Mouse (Mus musculus): ENCODE measurements around the gene Arid1b. TPM values are rescaled to one million over a fixed set of nuclear protein-coding genes. Genes with fewer than 3 reads are reported as not detected.
A peak's percentile ranks its signal among the peaks of the same experiment; 100 is the strongest.

Arid1b gene
- polyA plus RNA-seq, 1 experiment from 2014 or later = 4.8 TPM

DNA sequence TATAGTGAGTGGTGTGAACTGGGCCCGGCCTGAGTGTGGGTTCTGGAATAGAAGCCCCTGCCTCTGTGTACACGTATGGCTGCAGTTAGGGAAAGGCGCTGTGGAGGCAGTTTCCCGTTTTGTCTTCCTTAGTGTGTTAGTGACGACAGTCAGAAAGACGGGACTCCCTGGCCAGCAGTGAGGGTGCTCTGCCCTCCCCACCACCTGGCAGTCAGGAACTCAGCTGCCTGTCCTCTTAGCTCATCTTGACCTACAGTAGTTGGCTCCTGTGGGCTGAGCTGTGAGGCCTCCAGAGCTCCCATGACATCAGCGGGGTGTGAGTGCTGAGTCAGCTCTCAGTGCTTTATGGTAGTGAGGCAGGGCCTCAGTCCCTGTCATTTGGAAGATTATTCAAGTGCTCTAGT is 156.5 kb downstream of the Arid1b start:
- Histone ChIP-seq H3K27me3 (replicated peaks; ENCODE audit: control insufficient read depth, insufficient read depth, low read length) (no peaks in the 10 kb centered on the region), H3K9me3 (ENCODE audit: control insufficient read depth) (no peaks in the 10 kb centered on the region), H3K9ac (ENCODE audit: low read depth, low read length) (no peak overlapping the region), H3K4me3 (ENCODE audit: low read depth, low read length) (no peak overlapping the region), H3K4me1 (replicated peaks; ENCODE audit: control insufficient read depth, insufficient read depth, low read length) (no peaks in the 10 kb centered on the region), H3K27ac (ENCODE audit: low read depth, low read length) (no peak overlapping the region), H3K4me2 (replicated peaks; ENCODE audit: low read depth) (no peak overlapping the region), H3K36me3 (ENCODE audit: control insufficient read depth, insufficient read depth) (no peaks in the 10 kb centered on the region)
- TF ChIP-seq CTCF (IDR thresholded peaks at IDR 0.05; ENCODE audit: low read depth) = no peak
- ATAC-seq = peak; percentile 77
- whole genome bisulfite sequencing = 42% methylated on average over 7 of the region's 7 CpGs

DNA sequence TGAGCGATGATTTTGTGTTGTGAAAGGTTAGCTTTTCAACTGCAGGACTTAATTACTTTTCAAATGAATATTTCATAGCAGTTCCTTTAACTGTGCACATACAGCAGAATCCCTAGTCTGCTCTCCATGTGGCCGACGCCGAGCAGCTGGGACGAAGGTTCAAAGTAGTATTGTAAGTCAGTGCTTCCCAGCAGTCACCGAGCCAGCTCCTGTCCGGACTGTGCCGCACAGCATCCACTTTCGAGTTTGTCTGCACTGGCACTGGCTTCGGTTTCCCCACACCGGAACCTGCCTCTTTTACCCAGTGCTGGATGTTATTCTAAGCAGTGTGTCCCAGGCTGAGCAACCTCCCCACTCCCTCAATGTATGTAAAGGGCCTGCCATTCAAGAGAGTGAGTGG is 157.7 kb downstream of the Arid1b start:
- Histone ChIP-seq H3K9me3 (ENCODE audit: control insufficient read depth) (no peaks in the 10 kb centered on the region), H3K36me3 (ENCODE audit: control insufficient read depth, insufficient read depth) (no peaks in the 10 kb centered on the region), H3K27me3 (replicated peaks; ENCODE audit: control insufficient read depth, insufficient read depth, low read length) (no peaks in the 10 kb centered on the region), H3K27ac (ENCODE audit: low read depth, low read length) (no peak overlapping the region), H3K4me2 (replicated peaks; ENCODE audit: low read depth) (no peak overlapping the region), H3K4me1 (replicated peaks; ENCODE audit: control insufficient read depth, insufficient read depth, low read length) (no peaks in the 10 kb centered on the region), H3K9ac (ENCODE audit: low read depth, low read length) (no peak overlapping the region), H3K4me3 (ENCODE audit: low read depth, low read length) (no peak overlapping the region)
- no peak for ATAC-seq
- 72% methylated on average over 11 of the region's 11 CpGs for WGBS
- no peak for TF ChIP-seq CTCF (IDR thresholded peaks at IDR 0.05; ENCODE audit: low read depth)

DNA sequence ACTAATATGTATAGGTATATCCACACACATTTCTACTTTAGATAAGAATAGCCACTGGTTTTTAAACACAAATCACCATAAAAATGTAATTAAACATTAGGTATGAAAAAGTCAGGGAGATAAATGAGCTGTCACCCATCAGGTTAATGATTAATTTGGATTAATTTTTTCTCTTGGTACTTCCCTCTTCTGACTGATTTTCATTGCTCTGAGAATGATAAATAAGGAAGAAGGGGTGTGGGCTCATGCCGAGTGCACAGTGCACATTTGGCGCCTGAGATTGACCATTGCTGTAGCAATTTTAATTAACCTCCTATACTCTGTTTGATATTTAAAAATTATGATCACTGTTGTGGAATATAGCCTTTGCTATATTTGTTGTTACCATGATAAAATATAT is 159.3 kb downstream of the Arid1b start:
- TF ChIP-seq CTCF (IDR thresholded peaks at IDR 0.05; ENCODE audit: low read depth) = no peak
- no peaks in the 10 kb centered on the region for H3K36me3 ChIP-seq (ENCODE audit: control insufficient read depth, insufficient read depth)
- no peak overlapping the region for H3K27ac ChIP-seq (ENCODE audit: low read depth, low read length)
- H3K4me3 ChIP-seq (ENCODE audit: low read depth, low read length) = no peak overlapping the region
- ATAC-seq = no peak
- no peaks in the 10 kb centered on the region for H3K9me3 ChIP-seq (ENCODE audit: control insufficient read depth)
- H3K27me3 ChIP-seq (replicated peaks; ENCODE audit: control insufficient read depth, insufficient read depth, low read length) = no peaks in the 10 kb centered on the region
- no peak overlapping the region for H3K9ac ChIP-seq (ENCODE audit: low read depth, low read length)
- no peak overlapping the region for H3K4me2 ChIP-seq (replicated peaks; ENCODE audit: low read depth)
- no peaks in the 10 kb centered on the region for H3K4me1 ChIP-seq (replicated peaks; ENCODE audit: control insufficient read depth, insufficient read depth, low read length)
- WGBS = 44% methylated on average over 2 of the region's 2 CpGs

- no peak overlapping the region for H3K4me2 ChIP-seq (replicated peaks; ENCODE audit: low read depth)
- H3K4me3 ChIP-seq (ENCODE audit: low read depth, low read length) = no peak overlapping the region
- H3K4me1 ChIP-seq (replicated peaks; ENCODE audit: control insufficient read depth, insufficient read depth, low read length) = no peaks in the 10 kb centered on the region
- H3K27me3 ChIP-seq (replicated peaks; ENCODE audit: control insufficient read depth, insufficient read depth, low read length) = no peaks in the 10 kb centered on the region
- no peak for ATAC-seq
- no peaks in the 10 kb centered on the region for H3K36me3 ChIP-seq (ENCODE audit: control insufficient read depth, insufficient read depth)
- no peak overlapping the region for H3K9ac ChIP-seq (ENCODE audit: low read depth, low read length)
- no peak for TF ChIP-seq CTCF (IDR thresholded peaks at IDR 0.05; ENCODE audit: low read depth)
- no peak overlapping the region for H3K27ac ChIP-seq (ENCODE audit: low read depth, low read length)
- 46% methylated on average over 6 of the region's 6 CpGs for WGBS
- no peaks in the 10 kb centered on the region for H3K9me3 ChIP-seq (ENCODE audit: control insufficient read depth)
Observed at GRCm38 (mm10) chr17:5154322-5154721, 160.2 kb downstream of the Arid1b start.

GRCm38 (mm10) chr17:5157609-5158008 is 163.5 kb downstream of the Arid1b start:
- Histone ChIP-seq H3K9me3 (ENCODE audit: control insufficient read depth) (no peaks in the 10 kb centered on the region), H3K9ac (ENCODE audit: low read depth, low read length) (no peak overlapping the region), H3K27me3 (replicated peaks; ENCODE audit: control insufficient read depth, insufficient read depth, low read length) (no peaks in the 10 kb centered on the region), H3K27ac (ENCODE audit: low read depth, low read length) (no peak overlapping the region), H3K4me2 (replicated peaks; ENCODE audit: low read depth) (no peak overlapping the region), H3K4me1 (replicated peaks; ENCODE audit: control insufficient read depth, insufficient read depth, low read length) (0 out of 2 replicates have a peak, but pooled peaks cover 6% of the 10 kb centered on the region), H3K36me3 (ENCODE audit: control insufficient read depth, insufficient read depth) (no peaks in the 10 kb centered on the region), H3K4me3 (ENCODE audit: low read depth, low read length) (no peak overlapping the region)
- WGBS = 74% methylated on average over 7 of the region's 7 CpGs
- TF ChIP-seq CTCF (IDR thresholded peaks at IDR 0.05; ENCODE audit: low read depth) = no peak
- ATAC-seq = no peak

- TF ChIP-seq CTCF (IDR thresholded peaks at IDR 0.05; ENCODE audit: low read depth) = no peak
- no peak for ATAC-seq
- H3K4me1 ChIP-seq (replicated peaks; ENCODE audit: control insufficient read depth, insufficient read depth, low read length) = 0 out of 2 replicates have a peak, but pooled peaks cover 6% of the 10 kb centered on the region
- no peaks in the 10 kb centered on the region for H3K9me3 ChIP-seq (ENCODE audit: control insufficient read depth)
- no peaks in the 10 kb centered on the region for H3K27me3 ChIP-seq (replicated peaks; ENCODE audit: control insufficient read depth, insufficient read depth, low read length)
- H3K4me2 ChIP-seq (replicated peaks; ENCODE audit: low read depth) = no peak overlapping the region
- H3K36me3 ChIP-seq (ENCODE audit: control insufficient read depth, insufficient read depth) = no peaks in the 10 kb centered on the region
- 43% methylated on average over 2 of the region's 2 CpGs for WGBS
- H3K9ac ChIP-seq (ENCODE audit: low read depth, low read length) = no peak overlapping the region
- no peak overlapping the region for H3K4me3 ChIP-seq (ENCODE audit: low read depth, low read length)
- no peak overlapping the region for H3K27ac ChIP-seq (ENCODE audit: low read depth, low read length)
Observed at GRCm38 (mm10) chr17:5162525-5162924, 168.4 kb downstream of the Arid1b start.

- Histone ChIP-seq H3K4me3 (ENCODE audit: low read depth, low read length) (no peak overlapping the region), H3K27ac (ENCODE audit: low read depth, low read length) (no peak overlapping the region), H3K9me3 (ENCODE audit: control insufficient read depth) (no peaks in the 10 kb centered on the region), H3K4me2 (replicated peaks; ENCODE audit: low read depth) (no peak overlapping the region), H3K9ac (ENCODE audit: low read depth, low read length) (no peak overlapping the region), H3K36me3 (ENCODE audit: control insufficient read depth, insufficient read depth) (no peaks in the 10 kb centered on the region), H3K4me1 (replicated peaks; ENCODE audit: control insufficient read depth, insufficient read depth, low read length) (0 out of 2 replicates have a peak, but pooled peaks cover 6% of the 10 kb centered on the region), H3K27me3 (replicated peaks; ENCODE audit: control insufficient read depth, insufficient read depth, low read length) (no peaks in the 10 kb centered on the region)
- no peak for TF ChIP-seq CTCF (IDR thresholded peaks at IDR 0.05; ENCODE audit: low read depth)
- no peak for ATAC-seq
- WGBS = 60% methylated on average over 7 of the region's 7 CpGs
Observed at GRCm38 (mm10) chr17:5163251-5163826, 169.2 kb downstream of the Arid1b start.

Measured in intestine, postnatal 0 days (tissue).